Mouse (Mus musculus) liver, embryonic 11.5 days (tissue): Measurements from ENCODE around the gene Krtcap3. TPM values are rescaled to one million over a fixed set of nuclear protein-coding genes. Genes with fewer than 3 reads are reported as not detected.

Experiments
- ATAC-seq: fragments of 200-750 bp; cut with Nextera tagmentation; replicated peaks from 2 replicates; pipeline ENCODE4 v1.8.0; 2017; ENCODE audit warnings: moderate number of reproducible peaks, mild to moderate bottlenecking, moderate TSS enrichment, moderate library complexity; ENCODE audit not compliant: low FRiP score
- DNase-seq: peaks from one replicate; pipeline ENCODE4 v3.0.0-alpha.2; 2017; ENCODE audit warnings: low spot score
- H3K27ac ChIP-seq: fragments of 300-500 bp; sonication (generic); 2 replicates; pipeline ENCODE4 v1.5.1; 2014; ENCODE audit warnings: mild to moderate bottlenecking, low read depth, low read length, control low read depth
- H3K27me3 ChIP-seq: fragments of 300-500 bp; sonication (generic); replicated peaks from 2 replicates; pipeline ENCODE4 v1.6.1; 2014; ENCODE audit warnings: low read length, mixed read lengths; ENCODE audit not compliant: control insufficient read depth, insufficient read depth
- H3K36me3 ChIP-seq: fragments of 300-500 bp; sonication (generic); 2 replicates; pipeline ENCODE4 v1.6.1; 2014; ENCODE audit warnings: mild to moderate bottlenecking, low read length, moderate library complexity, mixed read lengths; ENCODE audit not compliant: control insufficient read depth, insufficient read depth
- H3K4me1 ChIP-seq: fragments of 300-500 bp; sonication (generic); replicated peaks from 2 replicates; pipeline ENCODE4 v1.6.1; 2014; ENCODE audit warnings: low read length, mixed read lengths; ENCODE audit not compliant: control insufficient read depth, insufficient read depth
- H3K4me2 ChIP-seq: fragments of 300-500 bp; sonication (generic); 2 replicates; pipeline ENCODE4 v1.6.1; 2014; ENCODE audit warnings: mild to moderate bottlenecking, control low read depth, moderate library complexity
- H3K4me3 ChIP-seq: fragments of 300-500 bp; sonication (generic); 2 replicates; pipeline ENCODE4 v1.5.1; 2014; ENCODE audit warnings: low read depth, low read length, control low read depth
- H3K9ac ChIP-seq: fragments of 300-500 bp; sonication (generic); 2 replicates; pipeline ENCODE4 v1.6.1; 2014; ENCODE audit warnings: low read depth, low read length, control low read depth
- H3K9me3 ChIP-seq: fragments of 300-500 bp; sonication (generic); 2 replicates; pipeline ENCODE4 v1.6.1; 2016; ENCODE audit warnings: low read length, inconsistent platforms, mixed read lengths; ENCODE audit not compliant: control insufficient read depth
- WGBS: fragments of 180-500 bp; shearing (Covaris S2); extraction: QIAGEN DNeasy Blood & Tissue Kit; methylation state at CpG from one replicate; pipeline ENCODE4 v1.1.7; 2014; 5-methylcytosine and 5-hydroxymethylcytosine counted together
- polyA plus RNA-seq: library from polyadenylated mRNA; unstranded; fragments of >200 nt; fragmentation: Nextera tagmentation; extraction: Ambion mirVana; gene quantifications from 2 replicates; pipeline ENCODE4 v1.2.1, GENCODE M21; 2014

Krtcap3 gene
- polyA plus RNA-seq, 1 experiment from 2014 or later, result 11.6 TPM

GRCm38 (mm10) chr5:31219474-31219873 is 32.0 kb upstream of the Krtcap3 start:
- Histone ChIP-seq H3K27ac (peak overlapping the region; percentile 92), H3K36me3 (no peaks in the 10 kb centered on the region), H3K4me1 (peaks cover 9% of the 10 kb centered on the region), H3K4me2 (peak overlapping the region; percentile 91), H3K9me3 (no peaks in the 10 kb centered on the region), H3K27me3 (no peaks in the 10 kb centered on the region), H3K9ac (peak overlapping the region; percentile 96), H3K4me3 (peak overlapping the region; percentile 93)
- DNase-seq (no peak), ATAC-seq (no peak)
- WGBS, result 1% methylated on average over 11 of the region's 11 CpGs

GRCm38 (mm10) chr5:31219911-31220447 is 31.5 kb upstream of the Krtcap3 start:
- under 1% methylated on average over 39 of the region's 40 CpGs for WGBS
- no peaks in the 10 kb centered on the region for H3K27me3 ChIP-seq
- H3K4me3 ChIP-seq, result peak overlapping the region; percentile 93
- H3K4me1 ChIP-seq, result peaks cover 9% of the 10 kb centered on the region
- no peaks in the 10 kb centered on the region for H3K9me3 ChIP-seq
- peak overlapping the region; percentile 92 for H3K27ac ChIP-seq
- peak; percentile 52 for ATAC-seq
- DNase-seq, result no peak
- no peaks in the 10 kb centered on the region for H3K36me3 ChIP-seq
- peak overlapping the region; percentile 91 for H3K4me2 ChIP-seq
- peak overlapping the region; percentile 96 for H3K9ac ChIP-seq

GRCm38 (mm10) chr5:31220448-31221303 is 30.8 kb upstream of the Krtcap3 start, which contains the start of gene Ppm1g:
Ppm1g (minus strand) TSS chr5:31220687.
- DNase-seq, result peak; percentile 99
- Histone ChIP-seq H3K36me3 (no peaks in the 10 kb centered on the region), H3K27ac (peak within 1 kb of the TSS; percentile 92), H3K9me3 (no peaks in the 10 kb centered on the region), H3K27me3 (no peaks in the 10 kb centered on the region), H3K4me1 (peaks cover 9% of the 10 kb centered on the region), H3K4me3 (peak within 1 kb of the TSS; percentile 93), H3K4me2 (peak within 1 kb of the TSS; percentile 91), H3K9ac (peak within 1 kb of the TSS; percentile 96)
- peak; percentile 94 for ATAC-seq
- WGBS, result under 1% methylated on average over 68 of the region's 70 CpGs

- peak overlapping the region; percentile 91 for H3K4me2 ChIP-seq
- H3K36me3 ChIP-seq, result no peaks in the 10 kb centered on the region
- peak; percentile 6; the same call in 1 of the 2 replicates for ATAC-seq
- H3K4me3 ChIP-seq, result peak overlapping the region; percentile 93
- DNase-seq, result no peak
- no peaks in the 10 kb centered on the region for H3K9me3 ChIP-seq
- H3K9ac ChIP-seq, result peak overlapping the region; percentile 96
- no peaks in the 10 kb centered on the region for H3K27me3 ChIP-seq
- peak overlapping the region; percentile 92 for H3K27ac ChIP-seq
- H3K4me1 ChIP-seq, result peaks cover 9% of the 10 kb centered on the region
- WGBS, result 19% methylated on average over 11 of the region's 11 CpGs
These were observed 30.1 kb upstream of the Krtcap3 start for GRCm38 (mm10) chr5:31221304-31221945.

GRCm38 (mm10) chr5:31222696-31223095 is 28.8 kb upstream of the Krtcap3 start:
- Histone ChIP-seq H3K36me3 (no peaks in the 10 kb centered on the region), H3K27ac (no peak overlapping the region), H3K4me3 (no peak overlapping the region), H3K9me3 (no peaks in the 10 kb centered on the region), H3K4me2 (no peak overlapping the region), H3K27me3 (no peaks in the 10 kb centered on the region), H3K4me1 (peaks cover 5% of the 10 kb centered on the region), H3K9ac (no peak overlapping the region)
- WGBS, result 92% methylated on average over 9 of the region's 9 CpGs
- no peak for ATAC-seq
- DNase-seq, result no peak

GRCm38 (mm10) chr5:31226641-31227040 is 24.9 kb upstream of the Krtcap3 start:
- DNase-seq (no peak), ATAC-seq (no peak)
- H3K27ac ChIP-seq, result no peak overlapping the region
- no peaks in the 10 kb centered on the region for H3K36me3 ChIP-seq
- no peak overlapping the region for H3K4me3 ChIP-seq
- no peaks in the 10 kb centered on the region for H3K27me3 ChIP-seq
- no peaks in the 10 kb centered on the region for H3K9me3 ChIP-seq
- H3K4me2 ChIP-seq, result no peak overlapping the region
- H3K4me1 ChIP-seq, result no peaks in the 10 kb centered on the region
- 50% methylated on average over 1 of the region's 1 CpGs for WGBS
- H3K9ac ChIP-seq, result no peak overlapping the region

- Histone ChIP-seq H3K4me2 (peak within 1 kb of the TSS; percentile 97), H3K4me1 (peaks cover 10% of the 10 kb centered on the region), H3K9me3 (no peaks in the 10 kb centered on the region), H3K27me3 (no peaks in the 10 kb centered on the region), H3K36me3 (peaks cover 11% of the 10 kb centered on the region), H3K9ac (peak within 1 kb of the TSS; percentile 87), H3K4me3 (peak within 1 kb of the TSS; percentile 94), H3K27ac (peak within 1 kb of the TSS; percentile 94)
- ATAC-seq, result peak; percentile 98
- WGBS, result under 1% methylated on average over 100 of the region's 103 CpGs
- peak; percentile 91 for DNase-seq
These were observed 10.6 kb upstream of the Krtcap3 start, which contains the start of the genes Nrbp1 and Gm9970 for GRCm38 (mm10) chr5:31240637-31241521. Nrbp1 (plus strand) TSS chr5:31240864. Gm9970 (minus strand) TSS chr5:31241232.

- peak overlapping the region; percentile 97 for H3K4me2 ChIP-seq
- DNase-seq, result peak; percentile 42
- no peaks in the 10 kb centered on the region for H3K27me3 ChIP-seq
- ATAC-seq, result peak; percentile 39
- under 1% methylated on average over 13 of the region's 13 CpGs for WGBS
- peaks cover 10% of the 10 kb centered on the region for H3K4me1 ChIP-seq
- H3K27ac ChIP-seq, result peak overlapping the region; percentile 94
- H3K9ac ChIP-seq, result peak overlapping the region; percentile 87
- H3K4me3 ChIP-seq, result peak overlapping the region; percentile 94
- peaks cover 16% of the 10 kb centered on the region for H3K36me3 ChIP-seq
- no peaks in the 10 kb centered on the region for H3K9me3 ChIP-seq
These were observed 9.9 kb upstream of the Krtcap3 start for GRCm38 (mm10) chr5:31241522-31242034.
